Mouse (Mus musculus) urinary bladder, postnatal 25 days (tissue): ENCODE measurements around the gene Pde1b.

Experiments used
- DNase-seq: peaks from one replicate; pipeline ENCODE4 v3.0.0; 2022; ENCODE audit warnings: low spot score

Gene Pde1b

GRCm38 (mm10) chr15:103502435-103503250 lies at the start of gene Pde1b:
TSS of gene Pde1b (plus strand) at chr15:103503034.
- DNase-seq: peak; percentile 38

- no peak for DNase-seq
These were observed 49.1 kb upstream of the Pde1b start, which contains the start of gene Nckap1l for GRCm38 (mm10) chr15:103453551-103454218. TSS of gene Nckap1l (plus strand) at chr15:103453794.

GRCm38 (mm10) chr15:103454449-103454848 lies 48.4 kb upstream of the Pde1b start:
- DNase-seq: no peak

- no peak for DNase-seq
These were observed 40.1 kb upstream of the Pde1b start for GRCm38 (mm10) chr15:103462539-103463261.

- DNase-seq: no peak
These were observed 31.2 kb upstream of the Pde1b start for GRCm38 (mm10) chr15:103471488-103472194.

- no peak for DNase-seq
These were observed 30.6 kb upstream of the Pde1b start for GRCm38 (mm10) chr15:103472265-103472664.

GRCm38 (mm10) chr15:103473182-103473581 lies 29.7 kb upstream of the Pde1b start:
- DNase-seq: no peak

GRCm38 (mm10) chr15:103473769-103474168 lies 29.1 kb upstream of the Pde1b start:
- DNase-seq: no peak

- DNase-seq: no peak
These were observed 23.7 kb upstream of the Pde1b start for GRCm38 (mm10) chr15:103479080-103479606.

GRCm38 (mm10) chr15:103480129-103480528 lies 22.7 kb upstream of the Pde1b start:
- no peak for DNase-seq

- no peak for DNase-seq
These were observed 20.3 kb upstream of the Pde1b start for GRCm38 (mm10) chr15:103482488-103482887.

GRCm38 (mm10) chr15:103484490-103484889 lies 18.3 kb upstream of the Pde1b start:
- DNase-seq: no peak

- DNase-seq: no peak
These were observed 17.7 kb upstream of the Pde1b start for GRCm38 (mm10) chr15:103485106-103485505.

GRCm38 (mm10) chr15:103486658-103487057 lies 16.2 kb upstream of the Pde1b start:
- no peak for DNase-seq

GRCm38 (mm10) chr15:103488336-103488735 lies 14.5 kb upstream of the Pde1b start:
- no peak for DNase-seq

GRCm38 (mm10) chr15:103496204-103497140 lies 6.4 kb upstream of the Pde1b start:
- no peak for DNase-seq

GRCm38 (mm10) chr15:103498157-103498556 lies 4.7 kb upstream of the Pde1b start:
- DNase-seq: no peak

GRCm38 (mm10) chr15:103500723-103501122 lies 2.1 kb upstream of the Pde1b start:
- no peak for DNase-seq

- no peak for DNase-seq
These were observed 1.6 kb upstream of the Pde1b start for GRCm38 (mm10) chr15:103501186-103501585.

GRCm38 (mm10) chr15:103503251-103503600 lies 392 bp downstream of the Pde1b start:
- no peak for DNase-seq

GRCm38 (mm10) chr15:103503660-103504059 lies 826 bp downstream of the Pde1b start:
- no peak for DNase-seq
